Mouse (Mus musculus) midbrain, embryonic 14.5 days (tissue): ENCODE measurements around the gene Lmod1. TPM values are rescaled to one million over a fixed set of nuclear protein-coding genes. Genes with fewer than 3 reads are reported as not detected.

Experiments used
- ATAC-seq: fragments of 200-750 bp; cut with Nextera tagmentation; 2 replicates; pipeline ENCODE4 v1.8.0; 2017; ENCODE audit warnings: moderate number of reproducible peaks, moderate library complexity; ENCODE audit not compliant: low FRiP score, low TSS enrichment
- DNase-seq: peaks from one replicate; pipeline ENCODE4 v3.0.0-alpha.2; 2015
- H3K27ac ChIP-seq: fragments of 300-500 bp; sonication (generic); replicated peaks from 2 replicates; pipeline ENCODE4 v1.5.1; 2014; ENCODE audit warnings: mild to moderate bottlenecking, low read depth, low read length, moderate library complexity
- H3K27me3 ChIP-seq: fragments of 300-500 bp; sonication (generic); 2 replicates; pipeline ENCODE4 v1.6.1; 2014; ENCODE audit warnings: low read length, control low read depth, mixed read lengths; ENCODE audit not compliant: control insufficient read depth, insufficient read depth
- H3K36me3 ChIP-seq: fragments of 300-500 bp; sonication (generic); 2 replicates; pipeline ENCODE4 v1.6.1; 2014; ENCODE audit warnings: low read length, control low read depth; ENCODE audit not compliant: control insufficient read depth, insufficient read depth
- H3K4me1 ChIP-seq: fragments of 300-500 bp; sonication (generic); 2 replicates; pipeline ENCODE4 v1.6.1; 2014; ENCODE audit warnings: mild to moderate bottlenecking, antibody characterized with exemption, low read length, control low read depth; ENCODE audit not compliant: control insufficient read depth, insufficient read depth
- H3K4me2 ChIP-seq: fragments of 300-500 bp; sonication (generic); 2 replicates; pipeline ENCODE4 v1.6.1; 2014; ENCODE audit warnings: mild to moderate bottlenecking, low read length, moderate library complexity
- H3K4me3 ChIP-seq: fragments of 300-500 bp; sonication (generic); replicated peaks from 2 replicates; pipeline ENCODE4 v1.5.1; 2014; ENCODE audit warnings: low read depth, low read length
- H3K9ac ChIP-seq: fragments of 300-500 bp; sonication (generic); replicated peaks from 2 replicates; pipeline ENCODE4 v1.6.1; 2014; ENCODE audit warnings: mild to moderate bottlenecking, low read length, moderate library complexity
- H3K9me3 ChIP-seq: fragments of 300-500 bp; sonication (generic); 2 replicates; pipeline ENCODE4 v1.6.1; 2016; ENCODE audit warnings: low read length, control low read depth, mixed read lengths; ENCODE audit not compliant: control insufficient read depth
- WGBS: fragments of 180-500 bp; shearing (Covaris S2); extraction: QIAGEN DNeasy Blood & Tissue Kit; methylation state at CpG from one replicate; pipeline ENCODE4 v1.1.7; 2014; 5-methylcytosine and 5-hydroxymethylcytosine counted together
- polyA plus RNA-seq: library from polyadenylated mRNA; unstranded; fragments of >200 nt; fragmentation: Nextera tagmentation; extraction: Ambion mirVana; gene quantifications from 2 replicates; pipeline ENCODE4 v1.2.1, GENCODE M21; 2014

Gene Lmod1
- 0.20 and 0.34 TPM in 2 replicates for polyA plus RNA-seq

GRCm38 (mm10) chr1:135324571-135324970 is at the start of gene Lmod1:
Lmod1 (plus strand) TSS chr1:135324807.
- no peak within 1 kb of the TSS for H3K4me2 ChIP-seq
- no peaks in the 10 kb centered on the region for H3K9me3 ChIP-seq
- WGBS, result 16% methylated on average over 8 of the region's 8 CpGs
- H3K27me3 ChIP-seq, result no peaks in the 10 kb centered on the region
- no peak within 1 kb of the TSS for H3K27ac ChIP-seq
- H3K4me3 ChIP-seq, result no peak within 1 kb of the TSS
- H3K36me3 ChIP-seq, result no peaks in the 10 kb centered on the region
- H3K4me1 ChIP-seq, result no peaks in the 10 kb centered on the region
- DNase-seq (peak; percentile 7), ATAC-seq (no peak)
- H3K9ac ChIP-seq, result no peak within 1 kb of the TSS

- Histone ChIP-seq H3K36me3 (peaks cover 30% of the 10 kb centered on the region), H3K4me2 (no peak overlapping the region), H3K4me3 (no peak overlapping the region), H3K4me1 (peaks cover 6% of the 10 kb centered on the region), H3K9ac (no peak overlapping the region), H3K27ac (no peak overlapping the region), H3K27me3 (no peaks in the 10 kb centered on the region), H3K9me3 (no peaks in the 10 kb centered on the region)
- ATAC-seq (no peak), DNase-seq (peak; percentile 72)
- WGBS, result 83% methylated on average over 9 of the region's 9 CpGs
Observed at GRCm38 (mm10) chr1:135280646-135281045, 44.0 kb upstream of the Lmod1 start.

- H3K4me1 ChIP-seq, result peaks cover 6% of the 10 kb centered on the region
- 98% methylated on average over 17 of the region's 17 CpGs for WGBS
- no peak for DNase-seq
- no peaks in the 10 kb centered on the region for H3K27me3 ChIP-seq
- no peaks in the 10 kb centered on the region for H3K9me3 ChIP-seq
- H3K36me3 ChIP-seq, result peaks cover 20% of the 10 kb centered on the region
- H3K27ac ChIP-seq, result no peak overlapping the region
- no peak overlapping the region for H3K9ac ChIP-seq
- ATAC-seq, result no peak
- no peak overlapping the region for H3K4me3 ChIP-seq
- no peak overlapping the region for H3K4me2 ChIP-seq
Observed at GRCm38 (mm10) chr1:135281841-135282240, 42.8 kb upstream of the Lmod1 start.

GRCm38 (mm10) chr1:135282536-135283286 is 41.9 kb upstream of the Lmod1 start:
- peak overlapping the region; percentile 71 for H3K4me2 ChIP-seq
- DNase-seq, result no peak
- H3K27me3 ChIP-seq, result no peaks in the 10 kb centered on the region
- H3K36me3 ChIP-seq, result peaks cover 11% of the 10 kb centered on the region
- ATAC-seq, result no peak
- H3K9ac ChIP-seq, result peak overlapping the region; percentile 94
- peak overlapping the region; percentile 92 for H3K27ac ChIP-seq
- peak overlapping the region; percentile 73 for H3K4me3 ChIP-seq
- no peaks in the 10 kb centered on the region for H3K9me3 ChIP-seq
- 43% methylated on average over 13 of the region's 13 CpGs for WGBS
- H3K4me1 ChIP-seq, result peaks cover 6% of the 10 kb centered on the region

GRCm38 (mm10) chr1:135283287-135283825 is 41.3 kb upstream of the Lmod1 start:
- Histone ChIP-seq H3K4me3 (peak overlapping the region; percentile 73), H3K36me3 (peaks cover 5% of the 10 kb centered on the region), H3K4me1 (peaks cover 6% of the 10 kb centered on the region), H3K9me3 (no peaks in the 10 kb centered on the region), H3K27me3 (no peaks in the 10 kb centered on the region), H3K4me2 (peak overlapping the region; percentile 71), H3K27ac (peak overlapping the region; percentile 92), H3K9ac (peak overlapping the region; percentile 94)
- DNase-seq (peak; percentile 80), ATAC-seq (peak; percentile 82)
- 0% methylated on average over 48 of the region's 48 CpGs for WGBS

GRCm38 (mm10) chr1:135283826-135284291 is 40.7 kb upstream of the Lmod1 start, which contains the start of gene Rnpep:
Rnpep (minus strand) TSS chr1:135284084.
- WGBS, result under 1% methylated on average over 38 of the region's 39 CpGs
- H3K4me2 ChIP-seq, result peak within 1 kb of the TSS; percentile 71
- peak within 1 kb of the TSS; percentile 92 for H3K27ac ChIP-seq
- peaks cover 6% of the 10 kb centered on the region for H3K4me1 ChIP-seq
- no peaks in the 10 kb centered on the region for H3K36me3 ChIP-seq
- no peaks in the 10 kb centered on the region for H3K27me3 ChIP-seq
- no peaks in the 10 kb centered on the region for H3K9me3 ChIP-seq
- DNase-seq (peak; percentile 85), ATAC-seq (peak; percentile 87)
- H3K9ac ChIP-seq, result peak within 1 kb of the TSS; percentile 94
- peak within 1 kb of the TSS; percentile 73 for H3K4me3 ChIP-seq

- Histone ChIP-seq H3K27ac (no peak overlapping the region), H3K4me3 (no peak overlapping the region), H3K4me1 (peaks cover 6% of the 10 kb centered on the region), H3K9me3 (no peaks in the 10 kb centered on the region), H3K36me3 (no peaks in the 10 kb centered on the region), H3K9ac (no peak overlapping the region), H3K4me2 (no peak overlapping the region), H3K27me3 (no peaks in the 10 kb centered on the region)
- DNase-seq (no peak), ATAC-seq (no peak)
- 83% methylated on average over 2 of the region's 2 CpGs for WGBS
Observed at GRCm38 (mm10) chr1:135286311-135286710, 38.3 kb upstream of the Lmod1 start.

GRCm38 (mm10) chr1:135290908-135291307 is 33.7 kb upstream of the Lmod1 start:
- H3K4me1 ChIP-seq, result no peaks in the 10 kb centered on the region
- peaks cover 19% of the 10 kb centered on the region for H3K36me3 ChIP-seq
- WGBS, result 68% methylated on average over 5 of the region's 5 CpGs
- H3K9ac ChIP-seq, result no peak overlapping the region
- ATAC-seq (no peak), DNase-seq (peak; percentile 30)
- no peak overlapping the region for H3K27ac ChIP-seq
- H3K4me3 ChIP-seq, result no peak overlapping the region
- H3K4me2 ChIP-seq, result no peak overlapping the region
- no peaks in the 10 kb centered on the region for H3K27me3 ChIP-seq
- no peaks in the 10 kb centered on the region for H3K9me3 ChIP-seq
